Mouse (Mus musculus): Measurements from ENCODE around the gene AC109138.7.

AC109138.7 gene

GRCm38 (mm10) chr19:4192251-4192985 is 21.7 kb upstream of the AC109138.7 start:
- DNase-seq (ENCODE audit: low read depth, low spot score) = no peak

GRCm38 (mm10) chr19:4193129-4193528 is 21.0 kb upstream of the AC109138.7 start:
- DNase-seq (ENCODE audit: low read depth, low spot score) = no peak

DNA sequence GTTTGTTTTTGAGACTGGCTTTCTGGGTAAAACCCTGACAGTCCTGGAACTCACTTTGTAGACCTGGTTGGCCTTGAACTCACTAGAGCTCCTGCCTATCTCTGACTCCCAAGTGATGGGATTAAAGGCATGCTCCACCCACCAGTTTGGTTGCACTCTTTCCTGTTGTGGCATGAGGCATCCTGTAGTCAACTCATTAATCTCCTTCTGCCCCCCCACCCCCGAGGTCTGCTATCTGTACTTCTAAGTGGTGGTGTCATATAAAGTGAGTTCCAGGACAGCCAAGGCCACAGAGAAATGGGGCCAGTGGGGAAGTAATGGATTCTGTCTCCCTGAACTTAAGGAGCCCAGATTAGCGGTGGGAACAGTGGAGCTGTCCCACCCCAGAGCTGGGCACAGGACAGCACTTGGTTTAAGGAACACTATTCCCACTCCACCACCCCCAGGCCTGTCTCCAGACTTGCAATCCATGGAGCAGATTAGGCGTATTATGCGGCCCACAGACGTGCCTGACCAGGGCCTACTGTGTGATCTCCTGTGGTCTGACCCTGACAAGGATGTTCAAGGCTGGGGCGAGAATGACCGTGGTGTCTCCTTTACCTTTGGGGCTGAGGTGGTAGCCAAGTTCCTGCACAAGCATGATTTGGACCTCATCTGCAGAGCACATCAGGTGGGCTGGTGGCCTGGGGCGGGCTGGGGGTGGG is 20.0 kb upstream of the AC109138.7 start:
- DNase-seq (ENCODE audit: low read depth, low spot score) = no peak

GRCm38 (mm10) chr19:4194776-4195650 is 19.1 kb upstream of the AC109138.7 start:
- no peak for DNase-seq (ENCODE audit: low read depth, low spot score)

GRCm38 (mm10) chr19:4196048-4196447 is 18.1 kb upstream of the AC109138.7 start:
- DNase-seq (ENCODE audit: low read depth, low spot score) = no peak

DNA sequence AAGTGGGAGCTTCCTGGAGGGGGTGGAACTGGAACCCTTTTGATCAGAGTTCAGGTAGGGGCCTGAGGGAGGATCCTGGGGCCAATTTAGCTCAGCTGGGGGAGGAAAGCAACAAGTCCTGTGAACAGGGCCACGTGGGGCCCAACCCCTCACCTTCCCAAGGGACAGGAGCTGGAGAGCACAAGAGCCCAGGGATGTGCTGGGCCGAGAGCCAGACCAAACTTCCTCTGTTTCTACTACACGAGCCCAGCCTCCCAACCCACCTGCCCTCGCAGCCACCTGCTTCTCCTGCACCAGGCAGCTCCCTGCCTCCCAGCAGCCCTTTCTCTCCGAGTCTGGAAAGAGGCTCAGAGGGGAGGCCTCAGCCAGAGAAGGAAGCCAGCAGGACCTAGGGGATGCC is 17.6 kb upstream of the AC109138.7 start:
- DNase-seq (ENCODE audit: low read depth, low spot score) = no peak

GRCm38 (mm10) chr19:4197180-4197579 is 17.0 kb upstream of the AC109138.7 start:
- no peak for DNase-seq (ENCODE audit: low read depth, low spot score)

DNA sequence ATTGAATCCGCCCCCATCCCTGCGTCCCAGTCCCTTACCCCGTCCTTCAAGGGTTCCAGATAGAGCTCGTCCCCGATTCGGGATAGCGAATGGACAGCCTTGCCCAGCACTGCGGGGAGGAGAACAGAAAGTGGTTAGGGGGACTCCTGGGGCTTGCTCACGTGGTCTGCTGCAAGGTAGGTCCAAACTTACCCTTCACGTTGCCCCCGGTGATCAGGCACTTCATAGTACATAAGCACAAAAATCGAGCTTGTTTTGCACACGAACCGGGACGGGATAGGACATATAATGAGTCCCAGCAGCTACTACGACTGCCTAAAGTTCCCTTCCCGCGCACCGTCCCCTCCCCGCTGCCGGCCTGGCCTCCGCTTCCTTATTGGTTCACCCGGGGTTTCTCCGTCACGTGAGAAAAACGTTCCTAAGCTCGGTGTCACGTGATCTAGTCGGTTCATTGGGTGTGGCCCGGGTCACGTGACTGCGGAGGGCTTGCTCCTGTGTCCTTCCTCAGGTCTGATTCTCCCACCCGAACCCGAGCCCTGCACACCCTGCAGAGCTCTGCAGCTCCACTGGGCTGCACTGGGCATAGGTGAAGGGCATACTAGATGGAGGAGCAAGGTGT is 12.8 kb upstream of the AC109138.7 start, which contains the start of gene Rad9a:
Gene Rad9a (minus strand): TSS at position 372 of the 619 bp plus-strand sequence.
- peak; percentile 99 for DNase-seq (ENCODE audit: low read depth, low spot score)

DNA sequence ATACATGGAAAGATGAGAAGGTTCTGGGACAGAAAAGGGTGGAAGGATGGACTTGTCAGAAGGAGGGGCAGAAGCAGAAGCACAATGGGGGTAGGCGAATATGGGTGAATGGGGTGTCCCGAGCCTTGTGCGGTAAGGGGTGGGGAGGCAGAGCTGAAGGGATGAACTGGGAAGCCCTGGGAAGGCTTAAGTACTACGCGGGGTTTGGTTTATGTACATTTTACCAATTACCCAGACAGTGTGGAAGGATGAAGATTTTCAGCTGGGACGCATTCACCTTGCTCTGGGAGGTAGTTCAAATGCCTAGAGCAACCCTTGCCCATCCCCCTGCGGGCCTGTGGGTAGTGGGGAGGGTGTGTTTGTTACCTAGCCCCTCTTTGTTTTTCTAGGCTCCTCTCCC is 12.0 kb upstream of the AC109138.7 start:
- DNase-seq (ENCODE audit: low read depth, low spot score) = no peak

DNA sequence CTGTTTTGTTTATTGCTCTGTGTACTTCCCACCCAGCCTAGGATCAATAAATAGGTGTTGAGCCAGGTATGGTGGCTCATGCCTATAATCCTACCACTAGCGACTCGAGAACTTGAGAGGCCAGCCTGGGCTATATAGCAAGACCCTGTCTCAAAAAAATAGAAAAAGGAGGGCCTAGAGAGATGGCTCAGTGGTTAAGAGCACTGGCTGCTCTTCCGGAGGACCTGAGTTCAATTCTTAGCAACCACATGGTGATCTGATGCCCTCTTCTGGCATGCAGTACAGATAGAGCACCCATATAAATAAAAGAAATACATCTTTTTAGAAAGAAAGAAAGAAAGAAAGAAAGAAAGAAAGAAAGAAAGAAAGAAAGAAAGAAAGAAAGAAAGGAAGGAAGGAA is 11.0 kb upstream of the AC109138.7 start:
- no peak for DNase-seq (ENCODE audit: low read depth, low spot score)

- DNase-seq (ENCODE audit: low read depth, low spot score) = no peak
These were observed 10.4 kb upstream of the AC109138.7 start for GRCm38 (mm10) chr19:4203604-4204326.

DNA sequence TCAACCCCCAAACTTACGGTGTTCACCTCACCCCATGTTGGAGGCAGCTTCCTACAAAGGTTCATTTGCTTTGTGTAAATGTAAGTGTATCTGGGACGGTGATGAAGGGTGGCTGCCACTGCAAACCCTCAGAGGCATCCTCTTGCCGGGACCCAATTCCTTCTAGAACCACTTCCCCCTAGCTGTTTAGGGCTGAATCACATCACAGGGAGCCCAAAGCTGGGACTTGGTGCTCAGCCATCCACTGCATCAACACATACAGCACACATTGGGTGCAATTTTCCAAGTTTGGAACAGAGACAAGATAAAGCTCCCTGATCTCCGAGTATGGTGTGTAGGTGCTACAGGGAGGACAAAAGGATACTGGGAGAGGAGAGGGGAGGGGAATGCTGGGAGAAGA is 9.3 kb upstream of the AC109138.7 start:
- no peak for DNase-seq (ENCODE audit: low read depth, low spot score)

GRCm38 (mm10) chr19:4206971-4207370 is 7.2 kb upstream of the AC109138.7 start:
- DNase-seq (ENCODE audit: low read depth, low spot score) = peak; percentile 79

DNA sequence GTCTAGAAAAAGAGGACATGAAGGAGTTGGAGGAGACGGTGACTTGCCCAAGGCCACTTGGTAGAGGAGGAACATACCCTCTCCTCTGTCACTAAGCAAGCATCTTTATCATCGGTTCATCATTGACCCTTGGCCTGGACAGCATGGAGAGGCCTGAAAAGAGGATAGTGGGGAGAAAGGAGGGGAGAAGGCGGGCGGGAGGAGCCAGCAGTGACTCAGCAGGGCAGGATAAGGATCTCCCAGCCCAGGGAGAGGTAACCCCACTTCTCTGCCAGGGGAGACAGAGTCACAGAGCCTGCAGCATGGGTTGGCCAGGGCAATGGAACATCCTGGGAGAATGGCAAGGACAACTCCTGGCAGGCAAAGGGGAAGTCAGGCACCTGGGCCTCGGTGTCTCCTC is 5.6 kb upstream of the AC109138.7 start:
- no peak for DNase-seq (ENCODE audit: low read depth, low spot score)

DNA sequence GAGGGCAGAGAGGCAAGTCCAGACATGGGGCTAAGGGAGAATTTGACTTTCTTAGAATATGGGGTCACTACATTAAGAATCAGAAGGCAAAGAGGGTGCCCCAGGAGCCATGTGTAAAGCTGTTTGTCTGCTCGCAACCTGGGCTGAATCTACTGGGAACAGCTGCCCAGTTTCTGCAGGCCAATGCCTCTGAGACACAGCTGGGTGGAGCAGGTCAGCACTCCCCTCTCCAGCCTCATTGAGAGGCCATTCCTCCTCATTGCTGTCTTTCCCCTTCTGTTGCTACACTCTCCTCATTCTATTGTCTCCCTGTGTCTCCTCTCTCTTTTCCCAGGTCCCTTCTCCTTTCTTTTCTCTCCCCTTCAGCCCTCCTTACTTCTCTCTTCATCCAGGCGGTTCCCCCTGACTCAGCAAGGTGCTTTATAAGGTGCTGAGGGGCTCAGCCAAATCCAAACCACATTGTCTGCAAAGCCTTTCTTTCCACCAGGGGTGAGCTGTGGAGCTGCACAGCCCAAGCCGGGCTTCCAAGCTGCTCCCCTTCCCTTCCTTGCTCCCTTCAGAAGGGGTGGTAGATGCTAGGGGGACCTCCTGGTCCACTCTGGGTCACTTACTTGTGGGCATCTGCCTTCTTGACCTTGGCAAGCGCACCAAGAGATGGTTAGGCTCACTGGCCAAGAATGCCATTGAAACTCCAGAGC is 2.1 kb upstream of the AC109138.7 start:
- DNase-seq (ENCODE audit: low read depth, low spot score) = no peak

- peak; percentile 41 for DNase-seq (ENCODE audit: low read depth, low spot score)
These were observed 608 bp upstream of the AC109138.7 start for GRCm38 (mm10) chr19:4213524-4213974.

- DNase-seq (ENCODE audit: low read depth, low spot score) = no peak
These were observed 754 bp downstream of the AC109138.7 start for GRCm38 (mm10) chr19:4214771-4215450.

DNA sequence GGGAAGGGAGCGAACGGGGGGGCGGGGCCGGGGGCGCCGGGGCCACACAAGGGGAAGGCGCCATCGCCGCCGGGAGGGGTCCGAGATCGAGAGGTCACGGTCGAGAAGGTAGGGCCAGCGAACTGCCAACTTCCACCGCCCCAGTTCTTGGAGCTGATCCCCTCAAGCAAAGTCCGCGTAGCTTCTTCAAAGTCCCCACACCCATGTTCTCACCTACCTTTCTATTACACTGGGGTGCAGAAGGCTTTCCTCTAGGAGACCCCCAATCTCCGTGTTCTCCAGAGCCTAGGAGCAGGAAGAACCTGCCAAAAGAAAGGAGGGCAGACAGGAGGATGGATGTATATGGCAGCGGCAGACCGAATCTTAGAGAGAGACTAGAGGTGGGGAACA is 1.3 kb downstream of the AC109138.7 start:
- DNase-seq (ENCODE audit: low read depth, low spot score) = no peak

GRCm38 (mm10) chr19:4216041-4216685 is 2.0 kb downstream of the AC109138.7 start:
- DNase-seq (ENCODE audit: low read depth, low spot score) = no peak
